Mouse (Mus musculus) testis, adult 2 months (tissue): ENCODE measurements around the gene Cpsf3. TPM values are rescaled to one million over a fixed set of nuclear protein-coding genes. Genes with fewer than 3 reads are reported as not detected.

Source experiments
- H3K27ac ChIP-seq: fragments of 200-500 bp; 2 replicates; pipeline ENCODE4 v1.5.1; 2012; ENCODE audit warnings: low read depth, low read length; ENCODE audit not compliant: control insufficient read depth, insufficient read depth
- H3K27me3 ChIP-seq: fragments of 200-500 bp; 2 replicates; pipeline ENCODE4 v1.6.1; 2012; ENCODE audit warnings: mild to moderate bottlenecking, low read length, moderate library complexity; ENCODE audit not compliant: control insufficient read depth, insufficient read depth
- H3K36me3 ChIP-seq: fragments of 200-500 bp; 2 replicates; pipeline ENCODE4 v1.6.1; 2012; ENCODE audit warnings: mild to moderate bottlenecking, low read length; ENCODE audit not compliant: control insufficient read depth, insufficient read depth
- H3K4me1 ChIP-seq: fragments of 200-500 bp; 2 replicates; pipeline ENCODE4 v1.6.1; 2012; ENCODE audit warnings: low read length; ENCODE audit not compliant: control insufficient read depth, insufficient read depth
- H3K4me3 ChIP-seq: fragments of 200-500 bp; 2 replicates; pipeline ENCODE4 v1.5.1; 2012; ENCODE audit warnings: low read depth, mild to moderate bottlenecking, low read length, moderate library complexity, mixed read lengths; ENCODE audit not compliant: control insufficient read depth
- CTCF ChIP-seq: fragments of 200-500 bp; IDR thresholded peaks from 2 replicates; pipeline ENCODE4 v1.5.1; 2012; ENCODE audit warnings: low read depth, mild to moderate bottlenecking, inconsistent platforms, low read length, moderate library complexity; ENCODE audit not compliant: control insufficient read depth, insufficient read depth, insufficient replicate concordance
- POLR2A ChIP-seq: fragments of 200-500 bp; IDR thresholded peaks from 2 replicates; pipeline ENCODE4 v1.6.1; 2012; ENCODE audit warnings: low read depth, mild to moderate bottlenecking, inconsistent platforms, low read length, moderate library complexity; ENCODE audit not compliant: control insufficient read depth
- polyA plus RNA-seq: library from polyadenylated mRNA; depleted of rRNA; stranded (reverse); fragments of >200 nt; gene quantifications from 2 replicates; pipeline ENCODE4 v1.2.3, GENCODE M21; 2012

The Cpsf3 gene
- polyA plus RNA-seq, 1 experiment: 21.6 TPM

DNA sequence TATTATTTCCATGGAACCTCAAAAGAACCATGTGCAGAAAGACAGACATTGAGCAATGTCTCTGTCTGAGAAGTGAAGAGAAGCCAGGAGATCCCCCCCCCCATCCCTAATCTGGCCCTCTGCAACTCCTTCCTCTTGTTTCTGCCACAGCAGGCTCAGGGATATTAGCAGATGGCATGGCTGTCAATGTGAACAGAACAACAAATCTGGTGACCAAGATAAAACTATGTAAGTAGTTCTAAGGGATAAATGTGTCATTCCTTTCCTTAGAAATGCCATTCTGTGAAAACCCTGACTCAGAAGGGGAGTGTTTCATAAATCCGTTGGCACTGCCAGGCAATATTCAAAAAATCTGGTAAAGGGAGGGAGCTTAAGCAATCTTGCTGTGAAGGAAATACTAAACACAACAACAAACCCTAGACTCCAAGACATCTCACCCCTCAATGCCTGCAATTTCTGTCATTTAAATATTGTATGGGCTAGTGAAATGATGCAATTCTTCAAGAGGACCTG lies 7.8 kb upstream of the Cpsf3 start:
- no peak overlapping the region for H3K4me3 ChIP-seq
- TF ChIP-seq POLR2A (no peak), CTCF (no peak)
- H3K36me3 ChIP-seq: peaks cover 2% of the 10 kb centered on the region; the same call in 1 of the 2 replicates
- no peak overlapping the region for H3K27ac ChIP-seq
- H3K4me1 ChIP-seq: no peaks in the 10 kb centered on the region
- no peaks in the 10 kb centered on the region for H3K27me3 ChIP-seq

- H3K4me3 ChIP-seq: peak overlapping the region; percentile 99
- H3K27me3 ChIP-seq: no peaks in the 10 kb centered on the region
- H3K4me1 ChIP-seq: peaks cover 6% of the 10 kb centered on the region
- no peaks in the 10 kb centered on the region for H3K36me3 ChIP-seq
- no peak; the same call in 1 of the 2 replicates for TF ChIP-seq POLR2A
- no peak for TF ChIP-seq CTCF
- peak overlapping the region; percentile 94 for H3K27ac ChIP-seq
Measured at GRCm38 (mm10) chr12:21285508-21286242, 484 bp downstream of the Cpsf3 start.

DNA sequence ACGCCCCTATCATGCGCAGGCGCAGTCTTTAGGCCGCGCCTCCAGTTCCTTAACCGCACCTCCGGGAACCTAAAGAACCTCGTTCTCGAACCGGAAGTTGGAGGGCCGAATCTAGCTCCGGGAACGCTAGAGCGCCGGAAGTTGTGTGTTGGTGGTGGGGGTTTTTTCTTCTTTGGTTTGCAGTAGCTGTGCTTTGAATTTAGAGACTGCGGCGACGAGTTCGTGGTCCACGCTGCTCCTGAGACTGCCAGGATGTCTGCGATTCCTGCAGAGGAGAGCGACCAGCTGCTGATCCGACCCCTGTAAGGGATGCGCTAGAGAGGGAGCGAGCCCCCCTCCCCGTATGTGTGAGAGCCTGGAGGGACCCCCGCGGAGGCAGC lies 1.0 kb downstream of the Cpsf3 start, which contains the start of gene Itgb1bp1:
Gene Itgb1bp1, minus strand, starts transcription at position 42 of the 380 bp plus-strand sequence.
- Histone ChIP-seq H3K4me1 (peaks cover 6% of the 10 kb centered on the region), H3K27me3 (no peaks in the 10 kb centered on the region), H3K36me3 (no peaks in the 10 kb centered on the region), H3K4me3 (peak within 1 kb of the TSS; percentile 99), H3K27ac (peak within 1 kb of the TSS; percentile 94)
- 0 out of 2 replicates have a peak, but pooled peaks have one; percentile 56 for TF ChIP-seq POLR2A
- TF ChIP-seq CTCF: no peak

DNA sequence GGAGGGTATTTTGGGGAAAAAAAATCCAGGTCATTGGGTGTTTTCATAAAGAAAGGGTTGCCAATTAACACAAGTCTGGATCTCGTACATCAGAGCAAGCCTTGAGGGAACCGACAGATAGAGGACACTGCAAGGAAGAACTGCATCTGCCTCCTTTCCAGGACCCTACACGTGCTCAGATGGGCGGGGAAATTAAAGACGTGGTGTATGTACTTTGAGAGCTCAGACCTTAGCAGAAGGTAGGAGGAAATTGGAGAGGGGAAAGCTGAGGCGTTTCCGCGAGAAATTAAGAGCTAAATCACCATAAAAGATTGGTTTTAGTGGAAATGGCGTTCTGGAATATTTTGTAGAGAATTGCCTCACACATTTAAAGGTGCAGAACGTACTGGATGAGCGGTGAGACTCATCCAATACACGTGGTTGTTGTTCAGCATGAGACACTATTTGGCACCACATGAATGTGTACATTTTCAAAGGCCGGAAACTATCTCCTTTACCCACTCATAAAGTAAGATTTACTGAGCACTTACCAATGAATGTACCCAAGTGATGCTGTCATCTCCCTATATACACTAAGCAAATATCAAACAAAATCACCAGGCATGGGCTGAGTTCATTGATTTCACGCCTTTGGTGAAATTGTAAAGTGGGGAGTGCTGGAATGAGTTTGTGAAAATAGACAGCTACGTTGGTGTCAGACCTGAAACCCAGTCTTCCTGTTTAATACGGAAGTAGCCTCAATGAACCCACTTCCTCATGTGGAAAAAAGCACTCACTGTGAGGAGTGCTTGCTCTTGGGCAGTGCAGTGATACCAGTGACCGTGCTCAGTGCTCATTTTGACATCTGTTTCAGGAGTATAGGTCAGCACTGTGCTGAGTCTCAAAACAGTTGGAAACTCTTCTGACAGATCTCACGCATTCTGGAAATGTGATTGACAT lies 1.8 kb downstream of the Cpsf3 start:
- TF ChIP-seq POLR2A (no peak), CTCF (no peak)
- H3K27me3 ChIP-seq: no peaks in the 10 kb centered on the region

GRCm38 (mm10) chr12:21288716-21289395 lies 3.7 kb downstream of the Cpsf3 start:
- Histone ChIP-seq H3K4me3 (no peak overlapping the region), H3K27me3 (no peaks in the 10 kb centered on the region), H3K4me1 (peaks cover 6% of the 10 kb centered on the region), H3K36me3 (peaks cover 5% of the 10 kb centered on the region), H3K27ac (no peak overlapping the region)
- TF ChIP-seq POLR2A: no peak
- no peak for TF ChIP-seq CTCF

More for the DNA sequence above, 1.8 kb downstream of the Cpsf3 start:
- peak overlapping the region; percentile 99 for H3K4me3 ChIP-seq
- peaks cover 6% of the 10 kb centered on the region for H3K4me1 ChIP-seq
- peak overlapping the region; percentile 91; the same call in 1 of the 2 replicates for H3K27ac ChIP-seq
- peaks cover 3% of the 10 kb centered on the region for H3K36me3 ChIP-seq

- H3K4me1 ChIP-seq: peaks cover 6% of the 10 kb centered on the region
- TF ChIP-seq CTCF (no peak), POLR2A (no peak)
- H3K4me3 ChIP-seq: no peak overlapping the region
- peaks cover 5% of the 10 kb centered on the region for H3K36me3 ChIP-seq
- no peaks in the 10 kb centered on the region for H3K27me3 ChIP-seq
- no peak overlapping the region for H3K27ac ChIP-seq
Measured at GRCm38 (mm10) chr12:21289651-21290050, 4.5 kb downstream of the Cpsf3 start.

- H3K4me1 ChIP-seq: no peaks in the 10 kb centered on the region
- no peaks in the 10 kb centered on the region for H3K27me3 ChIP-seq
- TF ChIP-seq POLR2A: no peak
- no peak for TF ChIP-seq CTCF
- peaks cover 4% of the 10 kb centered on the region; the same call in 1 of the 2 replicates for H3K36me3 ChIP-seq
- no peak overlapping the region for H3K27ac ChIP-seq
- H3K4me3 ChIP-seq: no peak overlapping the region
Measured at GRCm38 (mm10) chr12:21298856-21299255, 13.7 kb downstream of the Cpsf3 start.
